Mouse (Mus musculus) kidney, adult 11 months (tissue): ENCODE results near the gene Gm43638.
A peak's percentile ranks its signal among the peaks of the same experiment; 100 is the strongest.
"Not testable (repeated sequence)": the region's sequence is repeated elsewhere in the genome, so short reads cannot be mapped to it uniquely, and the experiment has no call there.

Source experiments
- DNase-seq: peaks from one replicate; pipeline ENCODE4 v3.0.0; 2022

The Gm43638 gene

GRCm38 (mm10) chr5:87486706-87487105, at the start of gene Gm43638:
Gene Gm43638 (minus strand): TSS chr5:87486806.
- DNase-seq, result not testable (repeated sequence)

GRCm38 (mm10) chr5:87535994-87536644, 49.5 kb upstream of the Gm43638 start:
- peak; percentile 85 for DNase-seq

GRCm38 (mm10) chr5:87532288-87532687, 45.7 kb upstream of the Gm43638 start:
- DNase-seq, result peak; percentile 48

- DNase-seq, result peak; percentile 57
These were observed 37.0 kb upstream of the Gm43638 start for GRCm38 (mm10) chr5:87523561-87523960.

GRCm38 (mm10) chr5:87505776-87506458, 19.3 kb upstream of the Gm43638 start:
- no peak for DNase-seq

GRCm38 (mm10) chr5:87502687-87503086, 16.1 kb upstream of the Gm43638 start:
- no peak for DNase-seq

GRCm38 (mm10) chr5:87499341-87499740, 12.7 kb upstream of the Gm43638 start:
- peak; percentile 16 for DNase-seq

GRCm38 (mm10) chr5:87498936-87499335, 12.3 kb upstream of the Gm43638 start:
- no peak for DNase-seq

GRCm38 (mm10) chr5:87490771-87491170, 4.2 kb upstream of the Gm43638 start, which contains the start of gene Ugt2a1:
Gene Ugt2a1 (minus strand): TSS chr5:87490871.
- no peak for DNase-seq

- DNase-seq, result no peak
These were observed 4.4 kb downstream of the Gm43638 start, which contains the start of gene Ugt2a2 for GRCm38 (mm10) chr5:87482160-87482559. Gene Ugt2a2 (minus strand): TSS chr5:87482260.

- DNase-seq, result no peak
These were observed 27.8 kb downstream of the Gm43638 start for GRCm38 (mm10) chr5:87458810-87459209.

- no peak for DNase-seq
These were observed 28.9 kb downstream of the Gm43638 start for GRCm38 (mm10) chr5:87457701-87458100.

GRCm38 (mm10) chr5:87456216-87456850, 30.3 kb downstream of the Gm43638 start:
- peak; percentile 45 for DNase-seq

GRCm38 (mm10) chr5:87455519-87455918, 31.1 kb downstream of the Gm43638 start:
- DNase-seq, result no peak

GRCm38 (mm10) chr5:87452514-87452913, 34.1 kb downstream of the Gm43638 start:
- DNase-seq, result not testable (repeated sequence)

- DNase-seq, result peak; percentile 36
These were observed 50.3 kb downstream of the Gm43638 start for GRCm38 (mm10) chr5:87436264-87436663.

GRCm38 (mm10) chr5:87425676-87426075, 60.9 kb downstream of the Gm43638 start:
- no peak for DNase-seq

GRCm38 (mm10) chr5:87424041-87424440, 62.6 kb downstream of the Gm43638 start, which contains the start of gene Ugt2b38:
Gene Ugt2b38 (minus strand): TSS chr5:87424203.
- not testable (repeated sequence) for DNase-seq
